Mouse (Mus musculus): ENCODE measurements at regions not wholly inside any gene's neighbourhood (a gene's known extent, or its start where the extent isn't known, plus 50 kb on each side); places are given as distances from the start of the nearest gene placed in this dataset.

DNA sequence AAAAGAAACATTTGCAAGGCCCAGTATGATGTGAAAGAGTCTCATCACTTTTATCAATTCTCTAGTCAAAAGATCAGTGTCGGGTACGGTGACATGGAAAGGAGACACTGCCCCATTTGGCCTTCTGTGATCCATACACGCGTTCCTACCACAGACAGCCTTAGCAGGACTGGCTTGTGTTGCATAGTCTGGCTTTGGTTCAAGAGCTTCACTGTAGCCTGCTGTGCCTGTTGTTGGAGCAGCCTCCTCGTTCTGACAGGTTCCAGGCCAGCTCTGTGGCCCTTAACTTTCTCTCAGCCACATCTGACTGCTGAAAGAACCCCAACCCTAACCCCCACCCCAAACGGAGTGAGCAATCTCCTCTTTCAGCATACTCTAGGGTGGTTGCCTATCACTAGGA lies 99.9 kb downstream of the Chst1 start:
- intact Hi-C loops (cut with DNase I), result no loop called here
- peak; percentile 18 to 19 for DNase-seq

DNA sequence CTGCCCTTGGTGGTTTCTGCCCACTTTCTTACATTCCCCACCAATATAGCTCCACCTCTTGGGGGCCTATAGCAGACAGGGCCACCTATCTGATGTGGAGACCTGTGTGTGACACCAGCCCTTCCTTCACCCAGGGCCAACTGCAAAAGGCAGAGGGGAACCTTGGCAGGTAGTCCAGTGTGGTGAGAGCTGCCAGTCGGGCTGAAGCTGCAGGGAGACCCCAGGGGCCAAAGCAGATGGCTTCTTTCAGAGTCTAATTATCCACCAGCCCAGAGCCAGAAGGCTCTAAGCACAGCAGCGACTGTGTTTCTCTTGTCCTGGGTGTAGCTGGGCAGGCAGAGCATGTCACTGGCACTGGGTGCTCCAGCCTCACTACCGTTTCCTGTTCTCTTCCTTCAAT lies 104.5 kb downstream of the Chst1 start:
- intact Hi-C loops (cut with DNase I), result no loop called here

DNA sequence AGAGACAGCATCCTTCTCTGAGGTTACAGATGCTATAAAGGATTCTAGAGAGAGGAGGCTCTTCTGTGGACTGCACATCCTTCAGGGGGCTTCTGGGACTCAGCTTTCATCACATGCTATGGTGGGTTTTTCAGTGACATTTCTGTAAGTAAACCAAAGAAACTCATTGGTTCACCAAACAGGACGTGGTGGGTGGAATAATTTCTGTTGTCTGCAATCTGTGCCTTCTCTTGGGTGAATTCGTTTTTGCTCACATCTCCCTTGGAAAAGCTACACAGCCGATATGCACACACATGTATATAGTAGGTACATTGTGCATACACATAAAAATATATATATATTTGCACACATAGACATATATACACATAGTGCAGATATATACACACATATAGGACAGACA lies 110.2 kb downstream of the Chst1 start:
- no peak for DNase-seq
- intact Hi-C loops (cut with DNase I), result no loop called here

More for the DNA sequence above, 104.5 kb downstream of the Chst1 start:
- DNase-seq, result no peak

DNA sequence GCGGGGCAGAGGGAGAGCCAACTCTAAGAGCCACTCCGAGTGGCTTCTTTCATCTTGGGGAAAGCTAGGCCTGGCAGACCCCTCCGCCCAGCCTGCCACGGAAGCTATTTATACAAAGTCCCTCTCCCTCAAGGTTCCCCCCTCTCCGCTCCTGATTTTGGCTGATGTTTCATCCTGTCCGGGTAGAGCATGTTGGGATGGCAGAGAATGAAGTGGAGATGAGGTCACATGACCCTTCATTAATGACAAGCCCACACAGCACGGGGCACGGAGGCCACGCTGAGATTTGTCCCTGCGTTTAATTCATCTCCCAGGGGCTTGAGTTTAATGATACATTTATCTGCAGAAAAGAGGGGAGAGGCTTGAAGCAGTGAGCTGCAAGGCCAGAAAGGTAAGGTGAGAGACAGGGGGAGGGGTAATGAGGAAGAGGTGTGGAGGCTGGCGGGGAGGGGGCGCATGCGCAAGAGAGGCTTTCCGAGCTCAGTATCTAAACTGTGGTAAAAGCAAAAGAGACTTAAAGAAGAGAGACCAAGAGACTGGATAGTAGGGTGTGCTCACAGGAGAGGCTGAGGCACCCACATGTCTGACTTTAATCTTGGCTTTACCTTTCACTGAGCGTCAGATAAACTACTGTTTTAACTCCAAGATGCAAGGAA lies 111.7 kb downstream of the Chst1 start:
- DNase-seq, result no peak
- intact Hi-C loops (cut with DNase I), result no loop called here

DNA sequence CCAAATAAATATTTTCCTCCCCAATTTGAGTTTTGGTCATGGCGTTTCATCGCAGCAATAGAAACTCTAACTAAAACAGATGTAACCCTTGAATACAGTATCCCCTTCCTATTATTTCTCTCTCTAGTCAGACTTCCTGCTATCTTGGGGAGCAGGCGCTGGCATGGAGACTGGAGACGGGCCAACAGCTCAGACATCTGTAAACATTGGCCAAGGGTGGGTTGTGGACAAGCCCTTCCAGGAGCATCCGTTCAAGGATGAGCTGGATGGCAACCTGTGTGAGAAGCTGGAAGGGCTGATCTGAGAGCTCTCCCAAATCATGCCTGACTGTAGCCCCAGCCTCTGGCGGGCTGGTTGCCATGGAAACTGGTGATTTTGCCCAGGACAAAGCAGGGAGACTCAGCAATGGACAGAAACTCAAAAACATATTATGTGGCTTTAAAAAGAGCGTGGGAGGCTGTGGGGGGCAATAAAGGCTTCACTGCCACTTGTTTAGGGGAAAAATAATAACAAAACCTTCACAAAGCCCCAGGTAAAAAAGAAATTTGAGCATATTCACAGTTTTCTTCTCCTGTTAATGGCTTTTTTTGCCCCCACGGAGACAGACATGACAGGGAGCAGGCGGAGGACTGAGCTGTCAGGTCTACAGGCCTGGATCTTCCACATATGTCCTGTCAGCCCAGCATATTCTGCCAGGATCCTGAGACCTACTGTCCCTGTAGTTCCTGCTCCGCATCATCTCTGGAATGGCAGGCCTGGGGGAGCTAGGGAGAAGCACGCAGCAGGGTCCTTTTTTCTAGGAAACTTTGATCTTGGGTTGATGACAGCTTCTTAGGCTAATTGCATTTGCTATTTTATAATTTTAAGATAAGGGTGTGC lies 113.0 kb downstream of the Chst1 start:
- no peak for DNase-seq
- intact Hi-C loops (cut with DNase I), result no loop called here

DNA sequence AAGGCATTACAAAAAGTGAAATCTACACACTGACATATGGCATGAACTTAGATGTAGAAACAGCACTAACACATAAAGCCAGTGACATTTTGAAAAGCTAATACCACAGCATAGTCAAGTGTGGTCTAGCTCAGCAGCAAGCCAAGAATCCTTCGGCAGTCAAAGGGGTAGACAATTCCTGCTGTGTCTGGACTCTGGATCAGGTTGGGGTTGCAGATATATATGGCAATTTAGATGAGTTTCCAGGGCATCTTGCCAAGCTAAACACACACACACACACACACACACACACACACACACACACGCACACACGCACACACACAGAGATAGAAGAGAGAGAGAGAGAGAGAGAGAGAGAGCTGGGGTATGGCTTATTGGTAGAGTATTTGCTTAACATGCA lies 118.2 kb downstream of the Chst1 start:
- intact Hi-C loops (cut with DNase I), result no loop called here
- DNase-seq, result no peak

DNA sequence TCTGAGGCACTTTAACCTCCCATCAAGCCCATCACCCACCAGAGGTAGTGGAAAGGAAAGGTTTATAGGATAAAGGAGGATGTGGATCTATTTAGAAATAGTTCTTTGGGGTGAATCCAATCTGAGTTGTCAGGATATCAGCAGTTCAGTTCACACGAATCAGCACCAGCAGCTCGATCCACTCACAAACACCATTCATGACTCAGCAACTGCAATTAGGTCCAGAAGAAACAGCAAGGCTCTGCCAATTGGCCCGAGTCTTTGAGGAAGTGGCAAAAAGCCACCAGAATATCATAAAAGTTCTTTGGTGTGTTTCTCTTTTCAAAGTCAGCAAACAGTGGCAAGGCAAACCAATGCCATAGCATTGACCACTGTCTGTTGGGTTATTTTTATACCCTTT lies 122.4 kb downstream of the Chst1 start:
- no peak for DNase-seq
- intact Hi-C loops (cut with DNase I), result no loop called here

DNA sequence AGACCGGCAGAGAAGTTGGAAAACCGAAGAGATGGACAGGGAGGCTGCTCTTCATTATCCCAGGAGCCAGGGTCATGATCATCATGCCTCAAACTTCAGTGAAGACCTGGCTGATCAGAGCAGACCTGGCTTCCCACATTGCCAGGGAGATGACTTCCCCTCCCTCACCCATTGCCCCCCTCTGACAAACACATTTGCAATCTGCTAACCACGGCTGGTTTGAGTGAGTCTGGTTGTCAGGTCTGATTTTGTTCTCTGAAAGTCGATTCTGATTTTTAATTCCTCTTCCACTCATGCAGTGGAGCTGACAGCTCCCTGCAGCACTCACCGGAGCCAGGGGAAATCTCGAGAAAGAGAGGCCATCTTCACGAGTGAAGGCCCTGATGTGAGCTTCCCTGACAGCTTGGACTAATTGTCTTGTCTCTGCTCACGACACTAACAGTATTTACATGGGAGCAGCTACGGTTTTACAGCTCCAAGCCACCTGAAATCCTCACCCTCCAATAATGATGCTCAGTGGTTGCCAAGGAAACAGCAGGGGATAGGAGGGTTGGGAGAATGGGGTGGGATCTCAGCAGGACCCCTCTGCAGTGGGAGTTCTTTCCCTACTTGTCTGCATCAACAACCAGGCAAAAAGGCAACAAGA lies 124.2 kb downstream of the Chst1 start:
- no peak for DNase-seq
- intact Hi-C loops (cut with DNase I), result no loop called here

DNA sequence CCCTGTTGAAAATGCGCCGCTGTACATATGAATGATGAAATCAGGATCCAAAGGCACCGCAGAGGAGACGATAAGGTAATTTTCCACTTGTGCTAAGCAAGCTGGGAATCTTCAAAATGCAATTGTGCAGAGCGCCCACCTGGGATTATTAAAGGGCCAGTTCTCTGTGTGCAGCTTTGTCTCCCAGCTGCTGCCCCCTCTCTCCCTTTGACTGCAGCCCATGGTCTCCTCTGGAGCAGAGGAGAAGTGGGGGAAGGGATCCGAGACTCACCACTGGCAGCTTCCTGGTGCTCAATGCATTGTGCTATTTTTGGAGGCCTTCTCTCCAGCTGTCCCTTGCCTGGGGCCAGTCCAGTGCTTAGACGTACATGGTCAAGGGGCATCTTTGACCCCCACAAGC lies 127.1 kb downstream of the Chst1 start:
- peak; percentile 25 to 42 for DNase-seq
- intact Hi-C loops (cut with DNase I), result no loop called here

DNA sequence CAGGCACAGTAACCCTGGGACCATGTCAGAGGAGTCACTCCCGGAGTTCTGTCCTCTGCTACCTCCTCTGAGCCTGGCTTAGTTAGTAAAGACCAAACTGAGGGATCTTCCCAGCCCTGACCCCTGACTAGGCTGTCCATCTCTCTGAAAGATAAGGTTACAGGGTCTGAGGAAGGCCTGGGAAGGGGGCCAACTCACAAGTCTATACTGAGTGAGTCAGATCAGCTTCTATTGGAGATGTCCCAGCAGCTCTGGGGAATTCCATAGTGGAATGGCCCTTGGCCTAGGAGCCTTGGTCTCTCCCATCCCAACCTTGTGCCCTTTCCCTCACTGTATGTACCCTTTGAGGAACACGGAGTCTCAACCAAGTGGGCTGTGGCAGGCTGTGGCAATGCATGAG lies 127.7 kb downstream of the Chst1 start:
- DNase-seq, result no peak
- intact Hi-C loops (cut with DNase I), result no loop called here

DNA sequence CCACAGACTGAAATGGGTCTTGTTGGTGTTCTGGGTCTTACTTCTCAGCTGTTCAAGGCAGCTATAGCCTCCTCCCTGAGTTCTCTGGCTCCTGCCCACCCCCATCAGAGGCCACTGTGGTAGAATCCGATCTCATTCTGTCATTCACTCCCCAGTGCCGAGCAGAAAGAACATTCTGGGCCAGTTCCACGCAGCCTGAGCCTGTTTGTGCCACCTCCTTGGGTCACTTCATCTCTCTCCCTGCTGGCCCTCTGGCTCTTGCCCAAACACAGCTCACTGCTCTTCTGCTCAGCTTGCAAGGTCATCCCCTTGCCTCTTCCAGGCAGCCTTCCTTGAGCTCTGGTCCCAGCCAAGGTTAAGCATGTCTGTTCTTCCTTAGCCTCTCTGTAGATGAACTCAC lies 128.9 kb downstream of the Chst1 start:
- intact Hi-C loops (cut with DNase I), result no loop called here
- no peak for DNase-seq

DNA sequence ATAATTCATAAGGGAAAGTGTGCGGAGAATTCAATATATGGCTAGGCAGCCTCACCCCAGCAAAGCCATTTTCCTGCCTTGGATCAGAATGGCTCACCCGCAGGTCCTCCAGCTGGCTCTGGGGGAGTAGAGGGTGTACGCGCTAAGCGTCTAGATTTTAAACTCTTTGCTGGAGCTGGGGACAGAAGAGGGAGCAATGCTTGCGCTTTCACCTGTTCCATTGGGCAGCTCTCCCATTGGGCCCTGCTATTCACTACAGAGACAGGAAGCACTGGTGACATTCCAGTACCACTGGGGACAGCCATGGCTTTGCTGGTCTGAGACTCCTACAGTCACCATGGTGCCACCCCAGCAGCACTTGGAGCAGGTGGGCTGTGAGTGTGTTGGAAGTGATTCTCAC lies 130.9 kb downstream of the Chst1 start:
- intact Hi-C loops (cut with DNase I), result no loop called here
- no peak for DNase-seq

DNA sequence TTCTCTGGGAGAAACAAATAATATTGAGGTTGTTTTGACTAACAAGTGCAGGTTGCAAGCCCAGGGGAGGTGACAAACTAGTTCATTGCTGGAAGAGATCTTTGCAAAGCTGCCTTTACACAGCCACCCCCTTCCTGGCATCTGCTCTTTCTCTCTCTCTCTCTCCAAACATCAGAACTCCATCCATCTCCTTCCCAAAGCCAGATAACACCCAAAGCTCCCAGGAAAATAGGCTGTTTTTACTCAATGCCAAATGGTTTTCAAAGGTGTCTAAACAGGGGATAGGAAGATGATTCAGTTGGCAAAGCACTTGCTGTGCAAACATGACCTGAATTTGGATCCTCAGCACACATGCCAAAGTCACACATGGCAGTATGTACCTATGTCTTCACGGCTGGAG lies 133.9 kb downstream of the Chst1 start:
- DNase-seq, result no peak
- intact Hi-C loops (cut with DNase I), result no loop called here

DNA sequence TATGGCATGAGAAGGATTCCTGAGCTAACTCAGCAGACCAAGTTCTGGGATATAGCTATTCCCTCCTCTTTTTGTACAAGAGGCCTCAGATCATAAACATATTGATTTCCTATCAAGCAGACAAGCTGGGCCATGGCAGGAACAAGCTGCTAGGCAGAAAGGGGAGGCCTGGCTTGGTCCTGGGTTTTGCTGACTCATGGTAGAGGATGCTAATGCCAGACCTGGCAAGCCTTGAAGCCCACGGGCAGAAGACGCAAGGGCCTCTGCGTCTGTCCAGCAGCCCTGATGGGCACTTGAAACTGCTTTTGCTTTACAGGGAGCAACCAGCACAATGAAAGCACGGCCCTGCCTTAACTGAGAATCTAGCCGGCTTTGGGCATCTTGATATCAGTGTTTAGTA lies 136.3 kb downstream of the Chst1 start:
- no peak for DNase-seq
- intact Hi-C loops (cut with DNase I), result no loop called here

DNA sequence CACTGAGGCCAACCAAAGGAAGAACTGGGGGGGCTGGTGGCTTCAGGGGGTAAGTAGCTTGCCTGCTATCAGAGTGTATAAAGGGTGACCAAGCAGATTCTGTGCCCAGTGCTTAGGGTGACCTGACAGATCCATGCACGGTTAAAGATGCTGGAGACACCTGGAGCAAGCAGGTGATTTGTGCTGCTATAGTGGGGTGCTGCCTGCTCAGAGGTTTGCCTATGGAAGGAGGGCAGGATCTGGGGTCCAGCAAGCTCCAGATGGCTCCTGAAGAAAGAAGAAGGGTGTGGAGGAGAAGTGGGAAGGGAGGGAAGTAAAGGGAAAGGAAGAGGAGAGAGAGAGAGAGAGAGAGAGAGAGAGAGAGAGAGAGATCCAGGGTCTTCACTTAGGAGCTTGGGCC lies 137.8 kb downstream of the Chst1 start:
- no peak for DNase-seq
- intact Hi-C loops (cut with DNase I), result no loop called here

DNA sequence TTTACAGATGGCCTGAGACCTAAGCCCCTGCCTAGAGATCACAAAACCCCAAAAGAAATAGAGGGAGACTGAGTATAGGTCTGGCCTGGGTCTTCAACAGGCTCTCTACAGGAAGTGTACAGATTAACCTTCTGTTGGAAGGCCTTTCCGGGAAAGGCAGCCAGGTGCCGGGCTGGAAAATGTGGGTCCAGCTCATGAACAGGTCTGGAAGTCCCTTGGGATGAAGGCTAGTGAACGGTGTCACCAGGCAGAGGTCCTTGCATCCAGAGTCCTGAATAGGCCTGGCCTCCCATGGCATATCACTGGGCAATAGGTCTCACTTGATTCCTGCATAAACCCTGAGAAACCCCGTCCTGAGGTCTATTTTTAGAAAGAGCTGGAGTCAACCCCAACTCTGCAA lies 140.1 kb downstream of the Chst1 start:
- DNase-seq, result no peak

DNA sequence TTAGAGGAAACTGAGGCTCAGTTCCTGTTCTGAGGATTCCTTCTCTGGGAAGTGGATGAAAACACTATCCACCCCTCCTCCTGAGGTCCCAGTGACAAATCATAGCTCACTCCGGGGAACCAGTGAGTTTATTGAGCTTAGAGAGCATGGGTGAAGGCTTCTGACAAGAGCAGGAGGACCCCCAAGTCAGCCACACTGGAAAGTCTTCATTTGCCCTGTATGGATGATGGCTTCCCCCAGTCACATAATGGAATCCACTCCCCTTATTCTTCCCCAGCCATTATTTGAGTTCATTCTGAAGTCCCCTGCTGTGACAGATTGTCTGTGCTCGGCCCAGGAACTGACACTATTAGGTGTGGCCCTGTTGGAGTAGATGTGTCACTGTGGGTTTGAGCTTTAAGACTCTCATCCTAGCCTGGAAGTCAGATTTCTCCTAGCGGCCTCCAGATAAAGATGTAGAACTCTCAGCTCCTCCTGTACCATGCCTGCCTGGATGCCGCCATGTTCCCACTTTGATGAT lies 141.3 kb downstream of the Chst1 start:
- DNase-seq, result no peak
- intact Hi-C loops (cut with DNase I), result loop anchor here (5.0 kb wide), 1 partner anchor 66 kb away; no protein-coding TSS in a partner anchor

More for the DNA sequence above, 140.1 kb downstream of the Chst1 start:
- intact Hi-C loops (cut with DNase I), result no loop called here

DNA sequence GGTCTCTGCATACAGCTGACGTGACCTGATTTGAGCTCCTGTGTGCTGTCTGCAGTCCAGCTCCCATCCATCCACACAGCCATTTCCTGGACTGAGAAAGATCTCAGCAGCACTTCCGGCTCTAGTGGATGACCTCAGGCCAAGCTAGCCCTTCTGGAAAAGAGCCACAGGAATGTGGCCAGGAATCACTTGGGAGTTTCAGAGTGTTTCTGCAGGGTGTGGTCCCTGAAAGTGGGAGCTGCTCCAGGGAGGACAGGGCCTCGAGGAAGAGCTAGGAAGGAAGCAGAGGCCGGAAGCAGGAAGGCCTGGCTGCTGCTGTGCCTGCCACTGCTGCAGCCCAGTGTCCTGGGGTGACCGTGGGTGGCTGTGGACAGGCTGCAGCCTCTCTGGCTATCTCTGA lies 142.5 kb downstream of the Chst1 start:
- DNase-seq, result peak; percentile 92 to 94
- intact Hi-C loops (cut with DNase I), result loop anchor here (2.0 to 5.0 kb wide), 2 partner anchors 65 to 133 kb away; no protein-coding TSS in a partner anchor

DNA sequence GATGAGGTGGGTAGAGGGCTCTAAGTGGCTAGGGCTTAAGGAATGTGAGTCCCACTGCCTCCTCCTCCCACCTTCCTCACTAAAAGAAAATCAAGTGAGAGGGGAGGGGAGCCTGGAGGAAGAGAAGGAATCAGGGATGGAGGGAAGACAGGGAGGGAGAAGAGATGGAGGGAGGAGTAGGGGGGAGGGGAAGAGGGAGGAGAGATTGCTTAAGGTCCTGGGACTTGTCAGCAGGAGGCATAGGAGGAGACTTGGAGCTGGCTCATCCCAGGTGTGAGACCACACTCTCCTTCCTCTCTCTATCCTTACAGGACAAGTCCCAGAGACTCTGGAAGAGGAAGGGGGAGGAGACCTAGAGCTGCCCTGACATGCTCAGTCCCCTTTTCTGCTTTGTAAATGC lies 143.2 kb downstream of the Chst1 start:
- intact Hi-C loops (cut with DNase I), result loop anchor here (2.0 to 5.0 kb wide), 2 partner anchors 65 to 134 kb away; no protein-coding TSS in a partner anchor
- peak in 1 of 2 experiments; percentile 24 for DNase-seq

DNA sequence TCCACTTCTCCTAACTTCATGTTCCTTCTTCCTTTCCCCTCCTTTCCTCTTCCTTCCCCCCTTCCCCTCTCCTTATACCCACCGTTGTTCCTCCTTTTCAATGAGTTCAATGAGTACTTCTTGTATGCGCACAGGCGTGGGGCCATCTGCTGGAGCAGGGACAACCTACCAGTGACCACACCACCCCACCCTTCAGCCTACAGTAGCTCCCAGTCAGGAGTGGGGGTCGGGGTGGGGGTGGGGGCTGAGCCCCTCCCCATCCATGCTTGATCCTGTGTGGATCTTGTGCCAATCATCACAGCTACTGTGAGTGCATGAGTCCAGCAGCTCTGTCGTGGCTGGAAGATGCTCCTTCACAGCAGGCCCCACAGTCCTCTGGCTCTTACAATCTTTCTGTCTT lies 143.6 kb downstream of the Chst1 start:
- peak in 1 of 2 experiments; percentile 25 for DNase-seq
- intact Hi-C loops (cut with DNase I), result loop anchor here (2.0 to 5.0 kb wide), 2 partner anchors 64 to 134 kb away; no protein-coding TSS in a partner anchor

DNA sequence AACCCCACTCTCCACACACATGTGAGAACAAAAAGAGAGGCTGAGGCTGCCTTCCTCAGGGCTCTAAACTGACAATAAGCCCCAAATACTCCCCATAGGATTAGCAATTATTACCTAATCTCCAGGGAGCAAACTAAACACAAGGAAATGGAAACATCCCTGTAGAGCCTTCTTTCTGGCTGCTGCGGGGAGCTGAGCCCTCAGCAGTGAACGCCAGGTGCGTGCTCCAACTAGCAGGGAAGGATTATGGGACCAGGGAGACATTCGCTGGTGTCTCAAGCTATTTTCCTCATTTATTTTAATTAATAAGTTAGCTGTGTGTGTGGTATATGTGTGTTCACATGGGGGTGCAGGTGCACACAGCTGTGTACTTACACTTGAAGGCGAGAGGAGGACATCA lies 144.4 kb downstream of the Chst1 start:
- intact Hi-C loops (cut with DNase I), result loop anchor here (2.0 to 5.0 kb wide), 2 partner anchors 63 to 135 kb away; no protein-coding TSS in a partner anchor

More for the DNA sequence above, 144.4 kb downstream of the Chst1 start:
- no peak for DNase-seq

All from heart, postnatal 10 days (tissue).